Mouse (Mus musculus) bone marrow macrophage, adult 2 months (primary cell): Measurements from ENCODE around the gene Ogdhl. TPM values are rescaled to one million over a fixed set of nuclear protein-coding genes. Genes with fewer than 3 reads are reported as not detected.

Experiments
- H3K27ac ChIP-seq: 2 replicates; pipeline ENCODE4 v1.5.1; 2012; ENCODE audit warnings: low read depth, low read length; ENCODE audit not compliant: insufficient read depth
- H3K4me1 ChIP-seq: 2 replicates; pipeline ENCODE4 v1.6.1; 2012; ENCODE audit warnings: low read length; ENCODE audit not compliant: control insufficient read depth, insufficient read depth
- H3K4me3 ChIP-seq: 2 replicates; pipeline ENCODE4 v1.5.1; 2012; ENCODE audit warnings: mild to moderate bottlenecking, low read length, moderate library complexity; ENCODE audit not compliant: insufficient read depth
- CTCF ChIP-seq: IDR thresholded peaks from 2 replicates; pipeline ENCODE4 v1.5.1; 2012; ENCODE audit warnings: low read depth, mild to moderate bottlenecking, low read length, moderate library complexity
- POLR2A ChIP-seq: IDR thresholded peaks from 2 replicates; pipeline ENCODE4 v1.6.1; 2012; ENCODE audit warnings: mild to moderate bottlenecking, low read depth, low read length, borderline replicate concordance
- polyA plus RNA-seq: library from polyadenylated mRNA; stranded (reverse); fragments of >200 nt; gene quantifications from 2 replicates; pipeline ENCODE4 v1.2.4, GENCODE M21; 2012; ENCODE audit not compliant: missing spikeins, insufficient read depth, insufficient read length

The Ogdhl gene
- polyA plus RNA-seq, 1 experiment, result not detected

DNA sequence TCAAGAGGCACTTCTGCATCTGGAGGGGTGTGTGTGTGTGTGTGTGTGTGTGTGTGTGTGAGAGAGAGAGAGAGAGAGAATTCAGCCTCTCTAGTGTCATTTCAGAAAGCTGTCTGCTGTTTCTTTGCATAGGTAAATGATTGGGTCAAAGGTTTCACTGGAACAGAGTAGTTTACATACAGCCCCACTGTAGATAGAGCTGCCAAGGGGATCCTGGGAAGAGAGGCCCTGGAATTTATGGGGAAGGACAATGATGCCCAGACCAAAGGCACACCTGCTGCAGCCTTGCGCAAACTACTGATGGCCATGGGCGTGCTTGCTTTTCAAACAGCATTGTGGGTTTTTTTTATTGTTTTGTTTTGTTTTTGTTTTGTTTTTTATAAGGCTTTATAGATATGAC is 50.7 kb downstream of the Ogdhl start:
- Histone ChIP-seq H3K4me1 (no peaks in the 10 kb centered on the region), H3K27ac (no peak overlapping the region), H3K4me3 (no peak overlapping the region)
- TF ChIP-seq POLR2A, result no peak
- TF ChIP-seq CTCF, result no peak

DNA sequence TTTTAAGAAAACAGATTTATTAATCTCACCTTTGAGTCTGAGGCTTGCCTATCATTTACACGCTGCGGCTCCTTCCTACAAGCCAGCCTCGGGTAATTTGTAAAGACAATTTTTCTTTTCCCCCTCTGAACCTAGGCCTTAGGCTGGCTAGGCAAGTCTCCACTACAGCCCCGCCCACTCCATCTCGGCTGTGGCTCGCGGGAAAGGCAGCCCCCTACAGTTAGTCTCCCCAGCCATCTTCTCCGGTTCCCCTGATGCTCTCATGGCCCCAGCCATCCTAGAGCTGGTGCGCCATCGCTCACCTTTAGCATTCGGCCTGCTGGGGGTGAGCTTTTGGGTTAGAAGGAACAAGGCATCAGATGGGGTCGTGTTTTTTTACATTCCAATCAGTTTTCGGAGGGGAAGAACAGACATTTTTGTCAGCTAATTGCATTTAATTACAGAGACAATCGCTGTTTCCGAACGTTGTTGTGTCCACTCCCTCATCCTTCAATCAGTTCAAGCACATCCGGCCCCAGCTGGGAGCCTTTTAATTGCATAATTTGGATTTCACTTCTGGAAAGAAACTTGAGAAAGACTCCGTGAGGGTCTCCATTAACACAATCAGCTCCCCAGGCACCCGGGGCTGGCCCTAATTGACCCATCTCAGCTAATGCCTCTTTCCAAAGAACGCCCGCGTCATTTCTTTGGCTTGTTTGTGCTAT is 57.7 kb downstream of the Ogdhl start:
- no peak for TF ChIP-seq POLR2A
- no peak for TF ChIP-seq CTCF
- Histone ChIP-seq H3K27ac (no peak overlapping the region), H3K4me3 (no peak overlapping the region), H3K4me1 (no peaks in the 10 kb centered on the region)

DNA sequence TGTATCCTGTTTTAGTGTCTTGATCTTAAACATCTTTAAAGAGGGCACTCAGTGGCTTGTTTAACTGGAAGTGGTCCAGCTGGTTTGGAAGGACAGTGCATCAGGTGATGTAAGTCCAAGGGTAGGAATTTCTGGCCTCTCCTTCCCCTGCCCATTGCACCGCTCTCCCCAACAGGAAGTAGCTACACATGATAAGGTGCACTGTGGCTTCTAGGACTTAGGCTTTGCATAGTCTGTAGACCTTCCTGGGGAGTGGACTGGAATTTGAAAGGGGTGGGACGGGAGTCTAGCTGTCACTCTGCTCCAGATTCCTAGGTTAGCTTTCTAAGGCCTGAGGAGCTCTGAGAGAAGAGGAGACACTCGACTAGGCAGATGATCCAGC is 58.3 kb downstream of the Ogdhl start:
- TF ChIP-seq POLR2A (no peak), CTCF (no peak)
- no peak overlapping the region for H3K27ac ChIP-seq
- H3K4me1 ChIP-seq, result no peaks in the 10 kb centered on the region
- no peak overlapping the region for H3K4me3 ChIP-seq

- TF ChIP-seq POLR2A (no peak), CTCF (no peak)
- H3K4me1 ChIP-seq, result no peaks in the 10 kb centered on the region
- H3K4me3 ChIP-seq, result no peak overlapping the region
- H3K27ac ChIP-seq, result no peak overlapping the region
Measured at GRCm38 (mm10) chr14:32381066-32381465, 59.2 kb downstream of the Ogdhl start.

DNA sequence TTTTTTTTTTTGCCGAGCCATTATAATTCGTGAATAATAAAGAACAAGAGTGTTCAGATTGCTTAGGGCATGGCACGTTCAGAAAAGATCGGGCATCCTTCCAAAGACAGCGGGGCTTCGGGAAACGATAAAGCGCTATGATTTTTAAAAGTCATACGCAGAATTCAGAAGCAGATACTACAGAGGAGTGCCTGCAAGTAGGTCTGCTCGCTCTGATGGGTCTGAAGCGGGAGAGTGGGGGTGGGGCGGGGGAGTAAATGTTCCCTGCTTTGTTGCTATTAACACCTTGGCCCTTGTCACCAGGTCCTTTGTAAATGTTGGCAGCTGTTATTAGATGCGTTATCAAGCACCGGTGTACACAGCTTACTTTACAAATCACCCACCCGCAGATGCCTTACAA is 59.8 kb downstream of the Ogdhl start:
- Histone ChIP-seq H3K27ac (no peak overlapping the region), H3K4me1 (no peaks in the 10 kb centered on the region), H3K4me3 (no peak overlapping the region)
- TF ChIP-seq CTCF, result no peak
- no peak for TF ChIP-seq POLR2A

GRCm38 (mm10) chr14:32388196-32388595 is 66.4 kb downstream of the Ogdhl start, which contains the start of gene 1700024G13Rik:
1700024G13Rik (minus strand) TSS chr14:32388391.
- Histone ChIP-seq H3K4me3 (no peak within 1 kb of the TSS), H3K4me1 (no peaks in the 10 kb centered on the region)
- TF ChIP-seq POLR2A, result no peak
- no peak for TF ChIP-seq CTCF

More at GRCm38 (mm10) chr14:32388196-32388595, 66.4 kb downstream of the Ogdhl start, which contains the start of gene 1700024G13Rik:
- H3K27ac ChIP-seq, result no peak within 1 kb of the TSS

Other genes starting within 250 kb of the Ogdhl start
- gene Oxnad1, start 236.6 kb upstream of the Ogdhl start, polyA plus RNA-seq, result 8.0 and 12.9 TPM in 2 replicates
- 37.5 and 37.6 TPM in 2 replicates for gene Dph3, start 236.3 kb upstream of the Ogdhl start, polyA plus RNA-seq
- gene Msmb, start 180.0 kb upstream of the Ogdhl start, polyA plus RNA-seq, result not detected in 2 replicates
- gene Ncoa4, start 162.2 kb upstream of the Ogdhl start, polyA plus RNA-seq, result 173 and 209 TPM in 2 replicates
- 35.2 and 40.5 TPM in 2 replicates for gene Timm23, start 120.1 kb upstream of the Ogdhl start, polyA plus RNA-seq
- 23.3 TPM in 2 replicates for gene Parg, start 120.1 kb upstream of the Ogdhl start, polyA plus RNA-seq
- not detected in 2 replicates for gene 1700024G13Rik, start 66.4 kb downstream of the Ogdhl start, polyA plus RNA-seq
- gene Slc18a3, start 142.8 kb downstream of the Ogdhl start, polyA plus RNA-seq, result not detected in 2 replicates
- gene Chat, start 144.0 kb downstream of the Ogdhl start, polyA plus RNA-seq, result not detected in 2 replicates
- 5.9 and 6.1 TPM in 2 replicates for gene Ercc6, start 191.5 kb downstream of the Ogdhl start, polyA plus RNA-seq